Mouse (Mus musculus) cerebellum, adult 9-11 months (tissue): ENCODE results near the gene Tmem109.

Source experiments
- DNase-seq: peaks from one replicate; pipeline ENCODE4 v3.0.0; 2022

Tmem109 gene

DNA sequence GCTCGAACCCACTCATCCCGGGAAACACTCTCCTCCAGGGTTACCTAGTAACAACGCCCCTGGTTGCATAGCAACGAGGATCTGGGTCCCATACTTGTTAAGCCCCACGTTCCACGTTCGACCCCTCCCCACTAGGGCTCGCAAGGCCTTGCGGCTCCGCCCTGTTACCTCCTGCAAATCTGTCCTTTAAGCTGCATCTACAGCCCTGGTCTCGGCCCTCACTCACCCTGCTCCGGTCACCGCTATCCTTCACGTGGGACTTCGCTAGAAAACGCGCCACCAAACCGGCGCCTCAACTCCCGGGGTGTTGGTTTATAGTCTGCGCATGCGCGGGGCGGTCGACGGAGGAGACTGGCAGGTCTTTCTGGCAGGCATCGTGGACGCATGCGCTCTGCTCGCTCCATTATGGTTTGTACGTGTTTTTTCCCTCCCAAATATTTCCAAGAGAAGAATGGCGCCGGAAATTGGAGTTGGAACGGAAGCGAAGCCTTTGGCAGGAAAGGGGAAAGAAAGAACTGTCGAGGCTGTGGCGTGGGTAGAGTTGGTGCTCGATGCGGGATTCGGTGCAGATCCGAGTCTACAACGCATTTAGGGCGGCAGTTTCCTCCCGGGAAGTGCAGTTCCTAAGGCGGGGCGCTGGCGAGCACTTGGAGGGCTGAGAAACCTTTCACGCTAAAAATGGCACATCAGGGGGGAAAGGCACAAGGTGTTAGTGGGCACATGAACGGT, at the start of gene Tmem109:
TSS of gene Tmem109 (minus strand) at position 576 of the 729 bp plus-strand sequence.
- peak; percentile 97 for DNase-seq

DNA sequence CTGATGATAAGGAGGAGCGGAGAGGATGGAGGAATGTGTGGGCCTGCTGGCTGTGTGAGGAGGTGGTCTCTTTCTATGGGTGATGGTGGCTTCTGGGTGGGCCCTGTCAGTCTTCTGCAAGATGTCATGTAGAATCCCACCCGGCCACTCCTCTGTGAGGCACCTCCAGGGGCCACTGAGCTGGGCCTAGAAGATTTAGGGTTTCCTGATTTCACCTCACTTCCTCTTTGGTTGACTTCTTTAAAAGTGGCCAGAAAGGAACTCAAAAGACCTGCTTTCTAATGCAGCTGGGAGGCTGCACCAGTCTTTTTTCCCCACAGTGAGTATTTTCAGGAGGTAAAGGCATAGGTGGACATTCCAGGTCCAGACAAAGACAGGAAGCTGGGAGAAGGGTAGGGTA, 48.8 kb upstream of the Tmem109 start:
- no peak for DNase-seq

DNA sequence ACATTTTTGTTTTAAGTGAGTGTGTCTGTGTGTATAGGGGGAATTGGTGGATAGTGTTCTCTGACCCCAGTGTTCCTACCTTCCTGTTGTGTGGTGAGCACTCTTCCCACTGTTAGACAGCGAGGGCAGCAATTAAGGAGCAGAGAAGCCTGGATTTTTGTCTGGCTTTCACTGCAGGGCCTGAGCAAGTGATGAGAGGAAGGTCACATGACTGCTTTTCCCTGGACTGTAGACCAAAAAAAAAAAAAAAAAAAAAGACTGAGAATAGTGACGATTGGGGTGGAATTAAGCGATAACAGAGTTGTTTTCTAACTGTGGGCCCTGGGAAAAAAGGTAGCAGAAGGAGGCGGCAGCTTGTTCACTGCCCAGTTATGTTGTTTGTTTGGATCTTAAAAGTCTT, 44.9 kb upstream of the Tmem109 start:
- DNase-seq: no peak

DNA sequence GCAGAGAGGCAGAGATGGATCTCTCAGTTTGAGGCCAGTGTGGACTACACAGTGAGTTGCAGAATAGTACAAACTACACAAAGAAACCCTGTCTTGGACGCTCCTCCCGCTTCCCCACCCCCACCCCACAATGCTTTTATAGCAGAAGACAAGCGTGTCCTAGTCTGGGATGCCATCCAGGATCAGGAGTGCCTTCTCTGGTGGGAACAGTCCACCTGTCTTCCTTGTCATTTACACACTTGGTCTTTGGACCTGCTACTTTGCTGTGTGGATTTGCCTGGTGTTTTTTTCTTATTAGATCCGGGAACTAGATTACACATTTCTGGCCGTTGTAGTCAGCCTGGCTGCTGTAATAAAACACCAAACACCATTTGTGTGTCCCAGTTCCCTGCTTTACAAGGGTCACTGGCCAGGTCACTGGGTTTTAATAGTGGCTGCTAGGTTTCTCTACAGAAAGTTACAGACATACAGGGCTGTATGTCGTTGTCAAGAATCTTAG, 44.4 kb upstream of the Tmem109 start:
- no peak for DNase-seq

DNA sequence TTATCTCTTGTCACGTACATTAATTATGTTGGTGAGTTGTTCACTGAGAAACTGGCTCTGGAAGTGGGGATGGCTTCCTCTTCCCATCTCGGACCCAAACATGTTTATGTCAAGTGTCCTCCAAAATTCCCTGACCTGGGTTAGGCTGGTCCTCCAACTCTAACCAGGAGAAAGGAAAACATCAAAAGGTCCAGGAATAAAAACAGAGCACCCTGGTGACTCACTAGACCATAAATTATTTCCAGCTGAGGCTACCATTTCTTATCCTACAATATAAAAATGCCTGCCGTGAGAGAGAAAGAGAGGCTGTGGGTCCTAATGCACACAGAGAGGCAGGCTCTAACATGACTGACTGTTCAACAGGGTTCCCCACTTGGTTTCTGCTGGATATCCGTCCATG, 42.4 kb upstream of the Tmem109 start:
- no peak for DNase-seq

DNA sequence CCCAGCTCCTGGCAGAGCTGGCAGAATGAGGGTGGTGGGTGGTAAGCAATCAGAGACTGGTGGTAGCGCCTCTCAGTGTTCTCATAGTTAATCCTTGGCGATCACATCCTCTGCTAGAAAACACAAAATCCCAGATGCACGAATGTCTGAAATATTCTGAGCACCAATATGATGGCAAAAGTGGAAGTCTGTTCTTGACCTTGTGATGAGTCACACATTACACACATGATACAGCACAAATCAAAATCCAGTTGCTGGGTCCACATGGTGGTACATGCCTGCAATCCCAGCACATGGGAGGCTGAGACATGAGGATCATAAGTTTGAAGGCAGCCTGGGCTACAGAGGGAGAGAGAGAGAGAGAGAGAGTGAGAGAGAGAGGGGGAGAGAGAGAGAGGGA, 39.3 kb upstream of the Tmem109 start:
- DNase-seq: no peak

DNA sequence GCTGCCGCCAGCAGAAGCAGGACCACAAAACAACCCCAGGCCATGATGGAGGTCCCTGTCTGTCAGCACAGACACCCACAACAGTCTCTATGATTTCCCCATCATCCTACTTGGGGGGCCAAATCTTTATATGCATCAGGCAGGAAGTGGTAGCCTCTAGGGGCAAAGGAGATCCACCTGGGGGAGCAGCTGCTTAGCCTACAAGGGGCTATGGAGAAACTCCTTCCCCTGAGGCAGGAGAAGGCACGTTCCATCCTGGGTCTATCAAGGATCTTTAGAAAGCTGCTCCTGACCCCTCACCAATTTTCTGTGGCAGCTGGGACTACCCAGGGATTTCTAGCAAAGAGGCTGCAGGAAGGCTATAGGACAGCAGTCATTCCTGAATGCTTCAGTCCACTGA, 38.7 kb upstream of the Tmem109 start, which contains the start of gene Zp1:
TSS of gene Zp1 (minus strand) at position 101 of the 400 bp plus-strand sequence.
- no peak for DNase-seq

DNA sequence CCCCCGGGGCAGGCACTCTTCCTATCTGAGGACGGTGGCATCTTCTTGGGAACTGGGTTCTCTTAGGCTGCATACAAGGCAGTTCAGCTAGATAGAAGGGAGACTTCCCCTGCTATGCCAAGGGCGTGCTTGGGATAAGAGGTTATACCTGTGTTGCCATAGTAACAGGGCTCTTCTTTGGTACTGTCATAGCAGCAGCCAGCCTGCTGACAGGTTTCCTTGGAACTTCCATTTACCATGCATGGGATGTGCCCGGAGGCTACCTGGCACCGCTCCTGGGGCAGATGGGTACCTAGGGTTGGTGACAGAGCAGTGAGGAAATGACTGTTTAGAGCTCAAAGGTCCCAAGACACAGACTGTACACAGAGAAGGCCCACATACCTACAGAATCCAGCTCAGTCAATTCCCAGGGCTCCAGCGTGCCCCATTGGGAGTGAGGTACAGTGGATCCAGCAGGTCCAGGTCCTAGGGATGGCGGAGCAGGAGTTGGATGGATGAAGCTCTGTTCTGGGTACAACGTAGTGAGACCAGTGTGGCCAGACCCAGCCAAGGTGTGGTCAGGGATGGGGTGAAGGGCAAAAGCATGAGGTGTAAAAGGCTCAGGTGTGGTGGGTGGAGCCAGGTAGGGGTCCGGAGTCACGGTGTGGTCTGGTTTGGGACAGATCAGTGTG, 36.7 kb upstream of the Tmem109 start:
- no peak for DNase-seq

DNA sequence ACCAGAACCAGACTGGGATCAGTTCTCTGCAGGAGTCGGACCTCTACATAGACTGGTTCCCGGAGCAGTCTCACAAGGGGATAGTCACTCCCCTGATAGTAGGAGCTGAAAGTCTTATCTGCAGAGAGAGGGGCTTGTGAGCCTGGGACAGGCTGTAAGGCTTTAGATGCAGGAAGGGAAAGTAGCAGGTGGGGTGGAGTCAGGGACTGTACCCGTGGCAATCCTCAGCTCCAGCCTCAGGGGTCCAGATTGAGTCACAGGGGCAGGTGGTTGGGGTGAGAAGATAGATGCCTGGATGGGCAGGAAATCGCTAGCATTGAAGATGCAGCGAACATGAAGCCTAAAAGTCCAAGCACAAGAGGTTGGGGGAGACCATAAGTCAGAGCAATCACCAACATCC, 34.7 kb upstream of the Tmem109 start:
- no peak for DNase-seq

DNA sequence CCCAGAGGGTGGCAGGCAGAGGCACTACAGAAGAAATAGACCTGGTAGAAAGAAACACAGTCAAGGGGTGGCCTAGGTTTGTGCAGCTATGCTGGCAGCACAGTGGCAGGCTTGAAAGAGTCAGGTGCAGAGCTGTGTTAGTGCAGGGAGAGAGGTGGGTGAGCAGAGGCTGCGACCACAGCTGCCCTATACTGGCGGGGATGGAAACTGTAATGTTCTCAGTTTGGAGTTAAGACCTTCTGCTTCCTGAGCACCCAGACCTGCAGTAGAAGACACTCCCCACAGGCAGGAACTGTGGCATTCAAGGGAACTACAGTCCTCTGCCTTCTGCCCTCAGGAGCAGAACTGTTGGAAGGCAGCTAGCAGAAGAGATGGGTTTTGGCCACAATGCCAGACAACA, 33.1 kb upstream of the Tmem109 start:
- DNase-seq: no peak

DNA sequence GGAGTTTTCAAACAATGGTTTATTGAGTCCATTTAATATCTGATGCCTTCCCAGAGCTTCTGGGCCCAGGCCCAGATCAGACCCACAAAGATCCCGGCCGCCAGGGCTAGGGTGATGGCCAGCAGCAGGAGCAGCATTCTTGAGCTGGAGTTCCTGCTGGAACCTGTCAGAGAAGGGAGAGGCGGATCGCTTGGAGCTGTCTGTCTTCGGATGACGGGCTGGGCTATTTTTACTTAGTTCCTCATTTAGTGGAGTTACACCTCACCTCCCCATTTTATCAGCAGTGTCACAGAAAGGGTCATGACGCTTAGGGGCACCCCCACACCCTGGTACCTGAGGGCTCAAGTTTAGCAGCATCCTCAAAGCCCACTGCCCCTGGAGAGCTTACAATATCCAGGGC, 32.5 kb upstream of the Tmem109 start:
- no peak for DNase-seq

DNA sequence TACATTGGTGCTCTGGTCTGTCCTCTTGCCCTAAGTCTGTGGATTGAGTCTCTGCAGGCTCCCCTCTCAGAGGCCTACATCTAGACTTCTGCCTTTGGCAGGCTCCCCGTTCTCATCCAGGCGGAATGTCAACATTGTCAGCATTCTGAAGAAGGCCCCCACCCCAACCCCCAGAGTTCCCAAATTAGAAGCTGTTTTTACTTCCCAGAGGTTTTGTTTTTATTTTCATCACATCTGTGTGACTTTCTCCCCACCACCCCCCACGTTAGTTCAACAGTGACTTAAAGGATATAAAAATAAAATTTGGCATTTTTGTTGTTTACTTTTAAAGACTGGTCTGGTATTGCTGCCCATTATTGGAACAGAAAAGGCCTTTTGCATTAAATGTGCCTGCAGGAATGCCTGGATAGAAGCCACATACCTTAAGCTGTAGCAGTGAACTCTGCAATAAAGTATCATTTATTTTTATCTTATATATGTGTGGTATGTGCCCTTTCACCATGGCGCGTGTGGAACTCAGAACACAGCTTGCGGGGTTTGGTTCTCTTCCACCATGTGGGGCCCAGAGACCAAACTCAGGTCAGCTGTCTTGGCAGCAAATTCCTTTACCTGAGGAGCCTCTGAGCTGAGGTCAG, 27.4 kb upstream of the Tmem109 start:
- no peak for DNase-seq

DNA sequence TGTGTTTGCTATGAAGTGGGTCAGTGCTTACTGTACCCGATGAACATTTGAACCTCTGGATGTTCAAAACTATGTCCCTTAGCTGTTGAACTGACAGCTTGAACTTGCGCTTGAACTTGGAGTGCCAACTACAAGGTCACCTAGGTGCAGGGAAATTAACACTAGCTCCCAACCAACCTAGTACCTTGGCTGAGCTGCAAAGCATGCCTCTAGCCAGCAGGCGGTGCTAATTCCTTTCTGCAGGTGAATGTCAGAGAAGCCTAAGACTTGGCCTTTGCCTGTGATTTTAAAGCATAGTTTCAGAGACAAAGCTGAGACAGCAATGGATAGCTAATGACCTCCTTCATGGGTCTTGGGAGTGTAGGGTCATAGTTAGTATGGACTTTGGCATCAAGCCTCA, 26.1 kb upstream of the Tmem109 start:
- DNase-seq: peak; percentile 46

DNA sequence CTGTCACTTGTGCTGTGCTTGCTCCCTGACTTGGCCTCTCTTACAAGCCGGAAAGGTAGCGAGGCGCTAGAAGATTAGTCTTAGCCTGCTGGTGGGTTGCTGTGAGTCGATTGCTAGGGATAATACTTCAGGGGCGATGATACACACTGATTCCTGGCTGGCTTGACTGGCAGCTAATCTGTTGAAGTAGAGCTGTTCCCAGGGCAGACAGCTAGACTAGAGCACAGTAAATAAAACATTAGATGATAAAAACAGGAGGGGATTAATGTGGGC, 23.9 kb upstream of the Tmem109 start:
- no peak for DNase-seq

DNA sequence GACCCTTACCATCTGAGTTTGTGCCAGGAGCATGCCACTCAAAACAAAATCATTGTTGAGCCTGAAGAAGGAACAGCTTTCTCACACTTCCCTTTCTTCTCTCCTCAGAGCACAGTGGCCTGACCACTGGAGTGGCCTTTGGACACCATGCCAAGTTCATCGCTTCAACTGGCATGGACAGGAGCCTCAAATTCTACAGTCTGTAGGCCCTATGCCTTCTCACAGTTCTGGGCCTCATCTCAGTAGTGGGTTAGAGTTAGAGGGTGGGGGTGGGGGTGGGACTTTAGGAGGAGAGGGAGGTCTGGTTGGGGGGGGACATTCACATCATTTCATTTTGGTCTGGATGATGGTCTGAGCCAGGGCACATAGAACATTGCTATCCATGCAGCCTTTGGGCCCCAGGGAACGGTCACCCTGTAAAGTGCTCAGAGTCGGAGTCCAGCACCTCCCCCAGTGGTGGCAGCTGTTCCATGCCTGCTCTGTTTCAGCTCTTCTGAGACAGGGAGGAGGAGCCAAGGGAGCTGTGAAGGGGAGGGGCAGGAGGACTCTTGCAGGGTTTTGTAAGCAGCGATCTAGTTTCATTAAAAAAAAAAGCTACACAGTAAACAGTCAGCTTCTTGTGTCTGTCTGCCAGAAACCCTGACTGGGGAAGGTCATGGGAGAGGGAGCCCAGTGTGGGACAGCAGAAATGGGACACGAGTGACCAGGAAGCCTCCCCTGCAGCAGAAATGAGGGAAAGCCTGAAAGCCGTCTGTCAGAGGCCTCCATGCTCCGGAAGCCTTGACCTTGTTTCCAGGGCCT, 23.3 kb upstream of the Tmem109 start:
- peak; percentile 61 for DNase-seq

DNA sequence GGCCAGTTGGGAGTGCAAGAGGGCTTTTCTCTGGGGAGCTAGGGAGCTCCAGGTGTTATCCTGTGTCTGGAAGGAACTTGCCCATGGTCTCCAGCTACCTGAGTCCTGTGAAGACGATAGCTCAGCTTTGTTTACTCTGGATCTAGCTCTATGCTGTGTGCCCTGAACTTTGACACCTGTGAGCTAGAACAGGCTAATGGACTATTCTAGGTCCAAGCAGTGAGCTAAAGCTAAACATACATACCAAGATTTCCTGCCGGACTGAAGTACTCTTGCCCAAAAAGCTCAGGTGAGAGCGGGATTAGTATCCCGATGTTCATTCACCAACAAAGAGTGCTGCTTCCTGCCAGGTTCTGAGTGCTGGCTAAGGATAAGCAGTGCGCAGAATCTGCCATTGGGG, 22.7 kb upstream of the Tmem109 start:
- no peak for DNase-seq

DNA sequence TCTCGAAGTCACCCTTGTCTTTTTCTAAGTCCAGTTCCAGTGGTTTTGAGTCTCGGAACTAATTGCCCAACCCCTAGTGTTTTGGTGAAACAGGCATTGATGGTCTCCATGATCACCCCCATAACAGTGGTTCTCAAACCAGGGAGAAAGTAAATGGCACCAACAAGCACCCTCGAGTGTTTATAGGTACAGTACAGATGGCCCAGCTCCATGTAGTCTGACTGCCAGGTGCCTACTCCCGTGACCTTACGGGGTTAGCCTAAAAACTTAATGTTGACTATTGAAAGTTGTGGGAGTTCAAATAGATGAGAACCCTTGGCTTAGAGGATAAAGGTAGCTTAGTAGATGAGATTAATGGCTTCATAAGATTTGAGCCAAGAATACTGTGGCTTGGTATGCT, 19.2 kb upstream of the Tmem109 start:
- no peak for DNase-seq

DNA sequence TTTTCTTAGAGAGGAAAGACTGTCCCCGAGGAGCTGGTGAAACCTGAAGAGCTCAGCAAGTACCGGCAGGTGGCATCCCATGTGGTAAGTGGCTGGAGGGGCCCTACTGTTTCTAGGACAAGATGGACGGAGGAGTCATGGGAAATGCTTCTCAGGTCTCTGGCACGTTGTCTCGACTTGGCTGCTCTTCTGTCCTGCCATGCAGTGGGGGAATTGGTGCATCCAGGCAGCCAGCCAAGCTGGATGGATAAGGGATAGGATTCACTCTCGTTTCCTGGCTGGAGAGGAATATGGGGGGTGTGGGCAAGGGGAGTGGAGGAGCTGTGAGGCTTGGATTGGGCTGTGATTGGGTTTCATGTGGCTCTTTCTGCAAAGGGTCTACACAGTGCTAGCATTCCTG, 18.5 kb upstream of the Tmem109 start:
- peak; percentile 44 for DNase-seq

DNA sequence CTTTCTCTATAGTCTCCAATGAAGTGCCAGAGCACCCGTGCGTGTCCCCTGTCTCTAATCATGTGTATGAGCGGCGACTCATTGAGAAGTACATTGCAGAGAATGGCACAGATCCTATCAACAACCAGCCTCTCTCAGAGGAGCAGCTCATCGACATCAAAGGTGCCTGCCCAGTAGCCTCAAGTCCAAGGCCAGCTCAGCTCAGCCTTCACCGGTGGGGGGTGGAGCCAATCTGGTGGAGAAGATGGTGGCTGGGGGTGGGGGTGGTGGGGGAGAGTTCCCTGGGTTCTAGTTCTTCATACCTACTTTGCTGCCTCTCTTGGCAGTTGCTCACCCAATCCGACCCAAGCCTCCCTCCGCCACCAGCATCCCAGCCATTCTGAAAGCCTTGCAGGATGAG, 15.7 kb upstream of the Tmem109 start:
- no peak for DNase-seq

DNA sequence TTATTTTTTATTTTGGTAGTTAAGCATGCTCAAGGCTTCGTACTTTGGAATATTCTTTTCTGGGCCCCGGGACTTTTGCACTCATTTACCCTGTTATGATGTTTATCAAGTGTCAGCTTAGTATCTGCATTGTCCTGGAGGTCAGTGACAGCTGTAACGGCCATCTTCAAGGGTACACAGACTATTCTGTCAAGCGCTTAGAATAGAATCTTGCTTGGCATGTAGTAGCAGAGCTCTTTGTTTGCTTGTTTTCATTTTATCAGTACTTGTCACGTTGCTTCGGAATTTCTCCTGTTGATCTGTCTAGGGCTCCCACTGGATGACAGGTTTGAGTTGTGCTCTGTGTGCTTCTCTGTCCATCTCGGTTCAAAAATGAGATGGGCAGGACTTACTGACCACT, 15.0 kb upstream of the Tmem109 start:
- DNase-seq: no peak

DNA sequence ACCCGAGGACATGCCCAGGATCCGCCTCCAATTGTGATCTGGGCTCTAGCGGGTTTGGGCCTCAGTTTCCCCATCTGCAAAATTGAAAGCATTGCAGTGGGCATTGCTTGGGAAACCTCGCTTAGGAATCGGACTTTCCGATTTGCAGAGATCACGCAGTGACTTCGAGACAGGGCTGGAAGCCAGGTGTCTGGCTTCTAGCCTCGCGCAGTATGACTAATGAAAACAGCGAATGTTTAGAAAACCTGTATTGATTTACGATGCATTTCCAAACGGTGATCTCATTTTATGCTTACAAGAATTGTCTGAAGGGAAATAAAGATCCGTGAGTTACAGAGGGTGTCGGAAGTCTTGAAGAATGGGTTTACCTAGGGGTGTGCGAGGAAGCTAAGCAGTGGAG, 13.9 kb upstream of the Tmem109 start:
- no peak for DNase-seq

DNA sequence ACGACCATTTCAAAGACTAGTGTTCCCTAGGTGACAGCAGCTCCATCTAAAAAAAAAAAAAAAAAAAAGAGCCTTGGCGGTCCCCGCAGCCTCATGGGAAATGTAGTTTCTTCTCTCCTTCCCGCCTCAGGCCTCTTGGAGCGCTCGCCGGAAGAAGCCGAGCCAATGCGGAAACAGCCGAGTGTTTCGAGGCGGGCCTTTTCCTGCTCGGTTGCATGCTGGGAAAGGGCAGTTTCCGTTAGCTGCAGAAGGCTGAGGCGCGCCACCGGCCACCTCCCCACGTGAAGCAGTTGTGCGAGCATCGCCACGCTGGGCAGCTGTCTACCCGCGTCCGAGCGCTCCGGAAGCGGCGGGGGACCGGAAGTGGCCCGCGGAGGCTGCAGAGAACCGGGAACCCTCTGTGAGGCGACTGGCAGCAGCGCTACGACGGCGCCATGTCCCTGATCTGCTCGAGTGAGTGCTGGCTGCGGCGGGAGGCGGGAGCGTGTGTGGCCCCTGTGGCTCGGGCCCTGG, 13.3 kb upstream of the Tmem109 start, which contains the start of gene Prpf19:
TSS of gene Prpf19 (plus strand) at position 216 of the 513 bp plus-strand sequence.
- peak; percentile 98 for DNase-seq

DNA sequence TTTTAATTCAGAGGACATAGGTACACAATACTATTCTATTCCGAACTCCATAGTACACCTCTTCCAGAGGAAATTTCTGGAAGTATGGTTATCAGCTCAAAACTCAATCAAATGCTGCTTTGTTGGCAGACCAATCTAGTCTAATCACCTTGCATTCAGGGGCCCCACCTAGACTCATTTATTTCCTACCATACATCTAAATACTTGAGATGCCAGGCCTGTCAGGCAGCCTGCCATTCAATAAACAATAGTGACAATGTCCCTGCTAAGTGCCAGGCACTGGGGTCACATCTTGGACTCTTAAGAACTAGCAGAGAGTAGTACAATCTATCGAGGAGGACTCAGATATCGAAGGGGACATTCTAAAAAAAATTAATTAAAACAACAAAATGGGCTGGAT, 10.4 kb upstream of the Tmem109 start:
- no peak for DNase-seq
